ENCODE assay signal across 15 mouse cellular contexts in the genomic region with DNA sequence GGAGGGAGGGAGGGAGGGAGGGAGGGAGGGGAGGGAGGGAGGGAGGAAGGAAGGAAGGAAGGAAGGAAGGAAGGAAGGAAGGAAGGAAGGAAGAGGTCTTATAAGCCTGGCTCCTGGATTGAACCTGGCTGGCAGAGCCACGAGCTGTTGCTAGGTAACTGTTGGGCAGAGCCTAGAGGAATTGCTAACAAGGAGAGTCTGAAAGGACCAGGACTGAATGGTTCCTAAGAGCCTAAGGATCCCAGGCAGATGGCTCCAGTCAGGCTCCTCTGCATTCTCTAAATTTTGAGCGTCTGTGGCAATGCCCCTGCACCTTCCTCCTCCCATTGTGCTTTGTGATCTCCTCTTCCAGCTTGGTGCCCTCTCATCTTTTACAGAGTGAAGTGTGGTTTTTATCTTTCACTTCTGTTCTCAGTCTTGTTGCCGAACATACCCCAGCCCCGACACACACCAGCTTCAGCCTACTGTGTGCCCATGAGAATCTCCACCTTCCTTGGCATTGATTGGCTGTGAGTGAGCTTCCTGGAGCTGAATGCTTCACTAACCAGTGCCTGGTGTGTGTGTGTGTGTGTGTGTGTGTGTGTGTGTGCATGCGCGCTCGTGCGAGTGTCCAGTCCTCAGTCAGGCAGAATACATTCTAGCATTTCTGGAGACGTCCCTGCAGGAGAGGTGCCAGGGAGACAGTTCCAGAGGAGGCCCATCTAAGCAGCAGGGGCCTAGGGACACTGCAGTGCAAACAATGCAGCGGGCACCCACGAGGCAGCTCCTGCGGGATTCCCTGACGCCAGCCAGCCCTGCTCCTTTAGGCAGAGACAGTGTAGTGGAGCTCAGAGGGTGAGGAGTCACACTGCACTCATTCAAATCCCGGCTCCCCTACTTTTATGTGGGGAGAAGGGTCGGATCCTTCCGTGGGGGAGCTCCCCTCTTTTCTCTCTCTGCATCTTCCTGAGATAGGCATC. TPM values are rescaled to one million over a fixed set of nuclear protein-coding genes. Genes with fewer than 3 reads are reported as not detected.
A peak's percentile ranks its signal among the peaks of the same experiment; 100 is the strongest.
DNase-seq lines count a peak whose midpoint lies in the region; ATAC-seq lines count a peak whose summit lies in the region.
"Had no signal": no experiment of that assay in that cellular context is flagged by ENCODE, and none has a peak within 500 bp of the region (broad histone marks: within the 10 kb centered on the region; RNA-seq: fewer than 3 reads in every experiment).

No protein-coding gene starts in this region.

- no peaks in the 10 kb centered on the region for H3K9me3 ChIP-seq in hindbrain, embryonic 10.5 days
- no peaks in the 10 kb centered on the region for H3K9me3 ChIP-seq in midbrain, embryonic 15.5 days

- peak; percentile 20 for DNase-seq in layer of hippocampus, adult 9-11 months
- DNase-seq in layer of hippocampus, adult 11-12 months (ENCODE audit: low spot score): no peak
- DNase-seq in ZHBTc4 (ENCODE audit: low read depth, low spot score): peak; percentile 39
- peak; percentile 15 for DNase-seq in hindbrain, embryonic 10.5 days (ENCODE audit: low spot score)
- no peak for DNase-seq in urinary bladder, adult 18-20 months (ENCODE audit: low spot score in 2 of 2)
- no peak for DNase-seq in B cell, adult 2 months

- no peak overlapping the region for H3K9ac ChIP-seq in midbrain, embryonic 15.5 days

- peak; percentile 86 for ATAC-seq in midbrain, embryonic 15.5 days (replicated peaks)
- no peak for ATAC-seq in megakaryocyte-erythroid progenitor cell, adult 5-6 weeks (replicated peaks; ENCODE audit: low FRiP score, low TSS enrichment, poor library complexity, severe bottlenecking)
- ATAC-seq: CD4-positive, CD25-positive, alpha-beta regulatory T cell, adult 4 months; intestine, embryonic 16.5 days had no signal

- H3K27ac ChIP-seq in hindbrain, embryonic 10.5 days: peak overlapping the region; percentile 63
- peak overlapping the region; percentile 75 for H3K27ac ChIP-seq in midbrain, embryonic 15.5 days
- H3K27ac ChIP-seq: macrophage had no signal

- H3K4me2 ChIP-seq in midbrain, embryonic 15.5 days: peak overlapping the region; percentile 7; the same call in 1 of the 2 replicates

- H3K27me3 ChIP-seq in hindbrain, embryonic 10.5 days (ENCODE audit: insufficient read depth, poor library complexity, severe bottlenecking): no peaks in the 10 kb centered on the region
- no peaks in the 10 kb centered on the region for H3K27me3 ChIP-seq in midbrain, embryonic 15.5 days (replicated peaks)

- no peaks in the 10 kb centered on the region for H3K36me3 ChIP-seq in hindbrain, embryonic 10.5 days
- H3K36me3 ChIP-seq in midbrain, embryonic 15.5 days (replicated peaks): no peaks in the 10 kb centered on the region

- no peak overlapping the region for H3K4me3 ChIP-seq in hindbrain, embryonic 10.5 days
- no peak overlapping the region for H3K4me3 ChIP-seq in midbrain, embryonic 15.5 days

- H3K4me1 ChIP-seq in hindbrain, embryonic 10.5 days (replicated peaks): peaks cover 38% of the 10 kb centered on the region
- H3K4me1 ChIP-seq in midbrain, embryonic 15.5 days: peaks cover 10% of the 10 kb centered on the region

- WGBS in hindbrain, embryonic 10.5 days: 58% methylated on average over 16 of the region's 16 CpGs
- WGBS in midbrain, embryonic 15.5 days: 38% methylated on average over 16 of the region's 16 CpGs

RNA-seq across cellular contexts. Expression of a gene that starts 16.3 kb away (rescaled TPM):
- polyA plus RNA-seq in hindbrain, embryonic 10.5 days (2016; fragmentation: Nextera tagmentation; extraction: Ambion mirVana): 0.98 and 2.6 TPM in 2 replicates
- polyA plus RNA-seq in midbrain, embryonic 15.5 days (2015; fragmentation: Nextera tagmentation; extraction: Ambion mirVana): 1.2 and 1.3 TPM in 2 replicates
- not detected in 2 replicates for total RNA-seq in megakaryocyte-erythroid progenitor cell, adult 5-6 weeks (2014; fragmentation: Nextera tagmentation)
- total RNA-seq in megakaryocyte-erythroid progenitor cell, adult 5-6 weeks (2017): not detected in 2 replicates
- total RNA-seq: liver, adult 2 months had no signal
- polyA plus RNA-seq: CD4-positive, CD25-positive, alpha-beta regulatory T cell, adult 4 months; embryonic facial prominence, embryonic 11.5 days; intestine, embryonic 16.5 days; liver, adult 2 months; macrophage had no signal

RNA-seq across cellular contexts. Expression of a gene that starts 26.0 kb away (rescaled TPM):
- polyA plus RNA-seq in hindbrain, embryonic 10.5 days (2016; fragmentation: Nextera tagmentation; extraction: Ambion mirVana): not detected in 2 replicates
- polyA plus RNA-seq in midbrain, embryonic 15.5 days (2015; fragmentation: Nextera tagmentation; extraction: Ambion mirVana): not detected in 2 replicates
- not detected in 2 replicates for total RNA-seq in megakaryocyte-erythroid progenitor cell, adult 5-6 weeks (2014; fragmentation: Nextera tagmentation)
- total RNA-seq in megakaryocyte-erythroid progenitor cell, adult 5-6 weeks (2017): not detected in 2 replicates
- total RNA-seq: layer of hippocampus, adult 18-20 months; liver, adult 2 months had no signal
- polyA plus RNA-seq: CD4-positive, CD25-positive, alpha-beta regulatory T cell, adult 4 months; embryonic facial prominence, embryonic 11.5 days; intestine, embryonic 16.5 days; liver, adult 2 months; macrophage; stomach, embryonic 16.5 days had no signal

Comparison
In these comparisons a context has a peak if more than half of its experiments do, and no peak if none do; other contexts are left out.
1. DNase-seq: peak in layer of hippocampus, adult 9-11 months (single experiment), ZHBTc4 (single experiment) and hindbrain, embryonic 10.5 days (single experiment); none in layer of hippocampus, adult 11-12 months (single experiment), urinary bladder, adult 18-20 months (0 of 2) and B cell, adult 2 months (0 of 2).